Mouse (Mus musculus) limb, embryonic 13.5 days (tissue): ENCODE measurements around the gene Itpkb. TPM values are rescaled to one million over a fixed set of nuclear protein-coding genes. Genes with fewer than 3 reads are reported as not detected.

Experiments
- ATAC-seq: fragments of 200-750 bp; cut with Nextera tagmentation; 2 replicates; pipeline ENCODE4 v1.8.0; 2017; ENCODE audit warnings: low read depth, moderate number of reproducible peaks, moderate TSS enrichment; ENCODE audit not compliant: low FRiP score
- H3K27ac ChIP-seq: fragments of 300-500 bp; sonication (generic); 2 replicates; pipeline ENCODE4 v1.5.1; 2015; ENCODE audit warnings: inconsistent platforms, mild to moderate bottlenecking, moderate library complexity
- H3K27me3 ChIP-seq: fragments of 300-500 bp; sonication (generic); 2 replicates; pipeline ENCODE4 v1.6.1; 2015; ENCODE audit warnings: mild to moderate bottlenecking, inconsistent platforms
- H3K36me3 ChIP-seq: fragments of 300-500 bp; sonication (generic); 2 replicates; pipeline ENCODE4 v1.6.1; 2015; ENCODE audit warnings: inconsistent platforms, mild to moderate bottlenecking, moderate library complexity
- H3K4me1 ChIP-seq: fragments of 300-500 bp; sonication (generic); 2 replicates; pipeline ENCODE4 v1.6.1; 2015; ENCODE audit warnings: inconsistent platforms
- H3K4me2 ChIP-seq: fragments of 300-500 bp; sonication (generic); replicated peaks from 2 replicates; pipeline ENCODE4 v1.6.1; 2015; ENCODE audit warnings: inconsistent platforms, mild to moderate bottlenecking, moderate library complexity
- H3K4me3 ChIP-seq: fragments of 300-500 bp; sonication (generic); 2 replicates; pipeline ENCODE4 v1.5.1; 2015; ENCODE audit warnings: moderate library complexity, mild to moderate bottlenecking, inconsistent platforms
- H3K9ac ChIP-seq: fragments of 300-500 bp; sonication (generic); 2 replicates; pipeline ENCODE4 v1.6.1; 2015; ENCODE audit warnings: mild to moderate bottlenecking, inconsistent platforms
- H3K9me3 ChIP-seq: fragments of 300-500 bp; sonication (generic); 2 replicates; pipeline ENCODE4 v1.6.1; 2016; ENCODE audit warnings: inconsistent platforms
- WGBS: fragments of 180-500 bp; shearing (Covaris S2); methylation state at CpG from one replicate; pipeline ENCODE4 v1.1.7; 2015; 5-methylcytosine and 5-hydroxymethylcytosine counted together
- polyA plus RNA-seq: library from polyadenylated mRNA; unstranded; fragments of >200 nt; fragmentation: Nextera tagmentation; extraction: Ambion mirVana; gene quantifications from 2 replicates; pipeline ENCODE4 v1.2.1, GENCODE M21; 2015

Itpkb gene
- polyA plus RNA-seq, 1 experiment from 2014 or later: 10.1 TPM

- Histone ChIP-seq H3K9me3 (no peaks in the 10 kb centered on the region), H3K27me3 (0 out of 2 replicates have a peak, but pooled peaks cover 5% of the 10 kb centered on the region), H3K36me3 (no peaks in the 10 kb centered on the region), H3K27ac (no peak overlapping the region), H3K4me1 (peaks cover 27% of the 10 kb centered on the region), H3K4me2 (no peak overlapping the region), H3K9ac (no peak overlapping the region), H3K4me3 (no peak overlapping the region)
- ATAC-seq: no peak
- WGBS: 85% methylated on average over 4 of the region's 4 CpGs
These were observed 12.8 kb upstream of the Itpkb start for GRCm38 (mm10) chr1:180317450-180317849.

GRCm38 (mm10) chr1:180318407-180318806 is 11.9 kb upstream of the Itpkb start:
- H3K27me3 ChIP-seq: no peaks in the 10 kb centered on the region
- no peak for ATAC-seq
- no peak overlapping the region for H3K4me2 ChIP-seq
- no peaks in the 10 kb centered on the region for H3K36me3 ChIP-seq
- no peak overlapping the region for H3K27ac ChIP-seq
- 79% methylated on average over 5 of the region's 5 CpGs for WGBS
- no peaks in the 10 kb centered on the region for H3K9me3 ChIP-seq
- H3K4me1 ChIP-seq: peaks cover 18% of the 10 kb centered on the region
- no peak overlapping the region for H3K9ac ChIP-seq
- no peak overlapping the region for H3K4me3 ChIP-seq

GRCm38 (mm10) chr1:180319895-180320294 is 10.4 kb upstream of the Itpkb start:
- no peaks in the 10 kb centered on the region for H3K27me3 ChIP-seq
- peak; percentile 78 for ATAC-seq
- no peaks in the 10 kb centered on the region for H3K36me3 ChIP-seq
- no peaks in the 10 kb centered on the region for H3K9me3 ChIP-seq
- no peak overlapping the region for H3K4me3 ChIP-seq
- H3K4me2 ChIP-seq: peak overlapping the region; percentile 36
- H3K27ac ChIP-seq: no peak overlapping the region
- H3K9ac ChIP-seq: no peak overlapping the region
- H3K4me1 ChIP-seq: peaks cover 4% of the 10 kb centered on the region; the same call in 1 of the 2 replicates
- 6% methylated on average over 10 of the region's 10 CpGs for WGBS

GRCm38 (mm10) chr1:180322896-180323295 is 7.4 kb upstream of the Itpkb start:
- Histone ChIP-seq H3K9ac (no peak overlapping the region), H3K27me3 (no peaks in the 10 kb centered on the region), H3K4me1 (peaks cover 4% of the 10 kb centered on the region; the same call in 1 of the 2 replicates), H3K4me3 (no peak overlapping the region), H3K9me3 (no peaks in the 10 kb centered on the region), H3K27ac (no peak overlapping the region), H3K4me2 (no peak overlapping the region), H3K36me3 (no peaks in the 10 kb centered on the region)
- ATAC-seq: no peak
- 85% methylated on average over 3 of the region's 3 CpGs for WGBS

- H3K36me3 ChIP-seq: no peaks in the 10 kb centered on the region
- WGBS: 87% methylated on average over 5 of the region's 5 CpGs
These were observed 6.8 kb upstream of the Itpkb start for GRCm38 (mm10) chr1:180323491-180323890.

DNA sequence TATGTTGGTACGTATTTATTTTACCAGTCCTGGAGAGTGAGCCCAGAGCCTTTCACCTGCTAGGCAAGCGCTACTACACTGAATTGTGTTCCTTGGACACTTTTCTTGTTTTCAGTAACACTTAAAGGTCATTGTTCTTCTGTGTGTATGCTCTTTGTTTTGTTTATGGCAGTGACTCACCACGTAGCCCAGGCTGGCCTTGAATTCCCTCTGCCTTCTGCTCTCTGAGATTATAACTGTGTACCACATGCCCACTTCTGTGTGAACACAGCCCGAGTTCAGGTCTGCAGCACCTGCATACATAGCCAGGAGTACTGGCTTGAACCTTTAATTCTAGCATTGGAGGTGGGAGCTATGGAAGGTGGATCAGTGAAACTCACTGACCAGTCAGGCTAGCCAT is 6.0 kb upstream of the Itpkb start:
- ATAC-seq: no peak
- Histone ChIP-seq H3K27me3 (no peaks in the 10 kb centered on the region), H3K27ac (no peak overlapping the region), H3K36me3 (no peaks in the 10 kb centered on the region), H3K4me3 (no peak overlapping the region), H3K4me1 (peaks cover 12% of the 10 kb centered on the region), H3K9ac (no peak overlapping the region), H3K4me2 (no peak overlapping the region), H3K9me3 (no peaks in the 10 kb centered on the region)
- 85% methylated on average over 4 of the region's 4 CpGs for WGBS

More at GRCm38 (mm10) chr1:180323491-180323890, 6.8 kb upstream of the Itpkb start:
- Histone ChIP-seq H3K4me2 (no peak overlapping the region), H3K9ac (no peak overlapping the region), H3K4me1 (peaks cover 5% of the 10 kb centered on the region; the same call in 1 of the 2 replicates), H3K27ac (no peak overlapping the region), H3K27me3 (no peaks in the 10 kb centered on the region), H3K4me3 (no peak overlapping the region), H3K9me3 (no peaks in the 10 kb centered on the region)
- no peak for ATAC-seq

DNA sequence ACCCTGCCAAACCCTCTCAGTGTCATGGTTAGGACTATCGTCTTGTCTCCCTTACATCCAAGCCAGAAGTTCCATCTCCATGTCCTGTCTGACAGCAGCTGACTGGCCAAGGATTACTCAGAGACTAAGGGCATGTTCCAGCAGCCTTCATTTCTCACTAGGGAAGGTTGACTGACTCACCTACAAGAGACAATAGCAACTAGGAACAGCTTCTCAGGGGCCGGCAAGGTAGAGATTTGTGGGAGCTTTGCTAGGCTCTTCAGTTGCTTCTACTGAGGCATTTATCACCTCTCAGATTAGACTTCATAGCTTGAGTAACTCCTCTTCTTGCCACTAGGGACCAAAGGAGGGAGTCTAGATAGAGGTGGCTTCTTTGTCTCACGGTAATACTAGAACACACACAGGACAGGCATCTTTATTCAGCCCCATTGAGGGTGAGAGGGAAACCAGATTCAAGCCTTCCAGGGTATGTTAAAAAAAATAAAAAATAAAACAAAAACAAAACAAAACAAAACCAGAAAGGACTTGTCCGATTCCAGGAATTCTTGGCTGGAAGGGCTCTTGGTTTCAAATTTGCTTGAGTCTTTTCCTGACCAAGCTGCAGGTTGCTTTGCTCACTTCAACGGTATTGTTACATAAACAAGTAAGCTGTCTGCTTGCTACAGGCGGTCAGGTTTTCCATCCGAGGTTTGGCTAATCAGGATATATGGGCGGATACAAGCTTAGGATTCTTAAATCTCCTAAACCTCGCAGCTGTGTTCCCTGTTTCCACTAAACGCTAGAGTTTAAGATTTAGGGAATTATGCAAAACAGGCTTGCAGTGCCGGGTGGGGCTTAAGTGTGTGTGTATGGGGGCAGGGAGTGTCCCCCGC is 1.3 kb upstream of the Itpkb start:
- 15% methylated on average over 12 of the region's 12 CpGs for WGBS
- Histone ChIP-seq H3K9ac (peak overlapping the region; percentile 19; the same call in 1 of the 2 replicates), H3K36me3 (peaks cover 15% of the 10 kb centered on the region), H3K9me3 (no peaks in the 10 kb centered on the region), H3K4me2 (peak overlapping the region; percentile 100), H3K27me3 (peaks cover 3% of the 10 kb centered on the region; the same call in 1 of the 2 replicates), H3K4me3 (peak overlapping the region; percentile 25), H3K4me1 (peaks cover 41% of the 10 kb centered on the region), H3K27ac (peak overlapping the region; percentile 89)
- no peak for ATAC-seq

- 9% methylated on average over 6 of the region's 6 CpGs for WGBS
These were observed 579 bp upstream of the Itpkb start for GRCm38 (mm10) chr1:180329706-180330105.

GRCm38 (mm10) chr1:180330707-180331545 is 641 bp downstream of the Itpkb start:
- Histone ChIP-seq H3K4me2 (peak overlapping the region; percentile 100), H3K9ac (peak overlapping the region; percentile 95), H3K27ac (peak overlapping the region; percentile 94), H3K36me3 (peaks cover 28% of the 10 kb centered on the region), H3K9me3 (no peaks in the 10 kb centered on the region), H3K4me3 (peak overlapping the region; percentile 85), H3K4me1 (peaks cover 60% of the 10 kb centered on the region), H3K27me3 (peaks cover 3% of the 10 kb centered on the region; the same call in 1 of the 2 replicates)
- ATAC-seq: peak; percentile 32
- under 1% methylated on average over 54 of the region's 58 CpGs for WGBS

More at GRCm38 (mm10) chr1:180329706-180330105, 579 bp upstream of the Itpkb start:
- Histone ChIP-seq H3K4me2 (peak overlapping the region; percentile 100), H3K9me3 (no peaks in the 10 kb centered on the region), H3K4me1 (peaks cover 48% of the 10 kb centered on the region), H3K4me3 (peak overlapping the region; percentile 25), H3K9ac (peak overlapping the region; percentile 19), H3K27me3 (peaks cover 3% of the 10 kb centered on the region; the same call in 1 of the 2 replicates), H3K36me3 (peaks cover 21% of the 10 kb centered on the region), H3K27ac (peak overlapping the region; percentile 89)
- no peak; the same call in 1 of the 2 replicates for ATAC-seq

DNA sequence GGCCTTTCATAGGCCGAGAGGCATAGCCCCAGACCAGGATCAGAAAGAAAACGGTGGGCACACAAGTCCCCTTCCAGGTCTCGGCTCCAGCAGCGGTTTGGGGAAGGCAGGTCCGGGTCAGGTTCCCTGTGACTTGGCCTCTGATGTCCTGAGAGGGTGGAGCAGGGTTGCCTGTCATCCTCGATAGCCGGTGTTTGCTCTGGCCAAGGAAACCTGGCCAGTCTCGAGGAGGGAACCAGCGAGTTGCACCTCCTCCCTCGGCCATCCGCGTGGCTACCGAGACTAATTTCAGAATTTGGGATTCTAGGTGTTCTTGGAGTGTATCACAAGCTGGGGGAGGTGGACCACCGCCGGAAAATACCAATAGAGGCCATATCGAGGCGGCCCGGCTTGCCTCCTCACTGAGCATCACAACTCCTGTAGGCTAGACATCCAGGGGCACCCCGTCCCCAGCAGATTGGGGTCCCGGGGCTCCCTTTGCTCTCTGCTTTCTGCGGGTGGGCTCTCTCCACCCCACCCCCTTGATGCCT is 1.3 kb downstream of the Itpkb start:
- Histone ChIP-seq H3K36me3 (peaks cover 32% of the 10 kb centered on the region), H3K27ac (peak overlapping the region; percentile 94), H3K4me1 (peaks cover 67% of the 10 kb centered on the region), H3K9ac (peak overlapping the region; percentile 95), H3K27me3 (peaks cover 3% of the 10 kb centered on the region; the same call in 1 of the 2 replicates), H3K9me3 (no peaks in the 10 kb centered on the region), H3K4me2 (peak overlapping the region; percentile 100), H3K4me3 (peak overlapping the region; percentile 85)
- ATAC-seq: peak; percentile 14; the same call in 1 of the 2 replicates
- 2% methylated on average over 21 of the region's 21 CpGs for WGBS

GRCm38 (mm10) chr1:180332076-180332927 is 2.0 kb downstream of the Itpkb start:
- Histone ChIP-seq H3K9me3 (no peaks in the 10 kb centered on the region), H3K36me3 (peaks cover 38% of the 10 kb centered on the region), H3K4me2 (peak overlapping the region; percentile 100), H3K4me1 (peaks cover 70% of the 10 kb centered on the region), H3K27ac (peak overlapping the region; percentile 94; the same call in 1 of the 2 replicates), H3K4me3 (peak overlapping the region; percentile 85), H3K27me3 (peaks cover 3% of the 10 kb centered on the region; the same call in 1 of the 2 replicates), H3K9ac (peak overlapping the region; percentile 95)
- 2% methylated on average over 71 of the region's 72 CpGs for WGBS
- ATAC-seq: no peak
